Mouse (Mus musculus) embryonic facial prominence, embryonic 14.5 days (tissue): ENCODE results near the gene Gnb1. TPM values are rescaled to one million over a fixed set of nuclear protein-coding genes. Genes with fewer than 3 reads are reported as not detected.

Experiments
- ATAC-seq: fragments of 200-750 bp; cut with Nextera tagmentation; 2 replicates; pipeline ENCODE4 v1.8.0; 2017; ENCODE audit warnings: low read depth, moderate number of reproducible peaks, moderate TSS enrichment
- DNase-seq: peaks from one replicate; pipeline ENCODE4 v3.0.0-alpha.2; 2015; ENCODE audit warnings: low spot score
- H3K27ac ChIP-seq: fragments of 300-500 bp; sonication (generic); replicated peaks from 2 replicates; pipeline ENCODE4 v1.5.1; 2014; ENCODE audit warnings: low read depth, mild to moderate bottlenecking, low read length, moderate library complexity
- H3K27me3 ChIP-seq: fragments of 300-500 bp; sonication (generic); replicated peaks from 2 replicates; pipeline ENCODE4 v1.6.1; 2014; ENCODE audit warnings: low read length; ENCODE audit not compliant: control insufficient read depth, insufficient read depth
- H3K36me3 ChIP-seq: fragments of 300-500 bp; sonication (generic); 2 replicates; pipeline ENCODE4 v1.6.1; 2014; ENCODE audit warnings: low read length, mixed read lengths; ENCODE audit not compliant: control insufficient read depth, insufficient read depth
- H3K4me1 ChIP-seq: fragments of 300-500 bp; sonication (generic); 2 replicates; pipeline ENCODE4 v1.6.1; 2014; ENCODE audit warnings: antibody characterized with exemption, low read length; ENCODE audit not compliant: control insufficient read depth, insufficient read depth
- H3K4me2 ChIP-seq: fragments of 300-500 bp; sonication (generic); 2 replicates; pipeline ENCODE4 v1.6.1; 2014; ENCODE audit warnings: low read depth, mild to moderate bottlenecking, low read length, moderate library complexity, mixed read lengths
- H3K4me3 ChIP-seq: fragments of 300-500 bp; sonication (generic); 2 replicates; pipeline ENCODE4 v1.5.1; 2014; ENCODE audit warnings: low read depth, mild to moderate bottlenecking, low read length
- H3K9ac ChIP-seq: fragments of 300-500 bp; sonication (generic); 2 replicates; pipeline ENCODE4 v1.6.1; 2014; ENCODE audit warnings: low read depth, mild to moderate bottlenecking, low read length, moderate library complexity, mixed read lengths
- H3K9me3 ChIP-seq: fragments of 300-500 bp; sonication (generic); 2 replicates; pipeline ENCODE4 v1.6.1; 2016; ENCODE audit warnings: low read length; ENCODE audit not compliant: control insufficient read depth
- WGBS: fragments of 180-500 bp; shearing (Covaris S2); extraction: QIAGEN DNeasy Blood & Tissue Kit; methylation state at CpG from one replicate; pipeline ENCODE4 v1.1.7; 2014; 5-methylcytosine and 5-hydroxymethylcytosine counted together
- polyA plus RNA-seq: library from polyadenylated mRNA; unstranded; fragments of >200 nt; fragmentation: Nextera tagmentation; extraction: Ambion mirVana; gene quantifications from 2 replicates; pipeline ENCODE4 v1.2.1, GENCODE M21; 2014

The Gnb1 gene
- polyA plus RNA-seq, 1 experiment from 2014 or later: 448 TPM

- Histone ChIP-seq H3K36me3 (no peaks in the 10 kb centered on the region), H3K4me3 (no peak overlapping the region), H3K4me2 (no peak overlapping the region), H3K9ac (no peak overlapping the region), H3K9me3 (no peaks in the 10 kb centered on the region), H3K4me1 (no peaks in the 10 kb centered on the region), H3K27me3 (no peaks in the 10 kb centered on the region), H3K27ac (no peak overlapping the region)
- ATAC-seq: no peak
- DNase-seq: no peak
- WGBS: 85% methylated on average over 2 of the region's 2 CpGs
Measured at GRCm38 (mm10) chr4:155571442-155571841, 80.3 kb downstream of the Gnb1 start.

DNA sequence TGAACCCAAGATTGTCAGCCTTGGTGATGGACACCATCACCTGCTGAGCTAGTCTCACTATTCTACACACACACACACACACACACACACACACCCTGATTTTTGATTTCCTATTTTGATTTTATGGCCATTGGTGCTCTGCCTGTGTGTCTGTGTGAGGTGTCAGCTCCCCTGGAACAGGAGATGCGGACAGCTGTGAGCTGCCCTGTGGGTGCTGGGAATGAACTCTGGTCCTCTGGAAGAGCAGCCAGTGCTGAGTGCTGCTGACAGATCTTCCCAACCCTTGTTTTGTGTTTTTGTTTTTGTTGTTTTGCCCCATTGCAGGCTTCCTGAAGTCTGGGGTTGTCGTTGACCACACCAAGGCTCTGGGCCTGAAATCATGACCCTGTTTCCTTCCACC is 82.0 kb downstream of the Gnb1 start:
- no peaks in the 10 kb centered on the region for H3K9me3 ChIP-seq

GRCm38 (mm10) chr4:155573876-155574275 is 82.7 kb downstream of the Gnb1 start:
- H3K4me3 ChIP-seq: no peak overlapping the region
- H3K27me3 ChIP-seq: no peaks in the 10 kb centered on the region

More for the DNA sequence above, 82.0 kb downstream of the Gnb1 start:
- Histone ChIP-seq H3K9ac (no peak overlapping the region), H3K36me3 (peaks cover 14% of the 10 kb centered on the region), H3K27me3 (no peaks in the 10 kb centered on the region), H3K27ac (no peak overlapping the region), H3K4me1 (no peaks in the 10 kb centered on the region), H3K4me3 (no peak overlapping the region), H3K4me2 (no peak overlapping the region)
- WGBS: 85% methylated on average over 2 of the region's 2 CpGs
- ATAC-seq: no peak
- DNase-seq: no peak

DNA sequence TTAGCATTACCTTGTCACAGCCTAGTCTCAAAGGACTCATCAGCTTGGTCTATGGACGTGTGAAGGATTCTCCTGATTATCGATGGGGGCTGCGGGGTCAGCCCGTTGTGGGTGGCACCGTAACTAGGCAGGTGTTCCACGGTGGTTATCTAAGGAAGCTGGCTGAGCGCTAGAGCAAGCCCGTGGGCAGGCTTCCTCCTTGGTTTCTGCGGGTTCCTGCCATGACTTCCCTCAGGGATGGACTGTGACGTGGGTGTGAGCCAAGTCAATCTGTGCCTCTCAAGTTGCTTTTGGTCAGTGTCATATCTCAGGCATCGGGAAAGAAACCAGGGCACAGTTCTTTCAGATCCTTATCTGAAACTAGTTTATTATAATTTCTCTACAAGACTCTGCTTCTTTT is 83.8 kb downstream of the Gnb1 start:
- WGBS: 87% methylated on average over 11 of the region's 11 CpGs
- no peaks in the 10 kb centered on the region for H3K9me3 ChIP-seq
- no peak overlapping the region for H3K4me2 ChIP-seq
- no peak overlapping the region for H3K4me3 ChIP-seq
- no peak overlapping the region for H3K9ac ChIP-seq
- H3K4me1 ChIP-seq: no peaks in the 10 kb centered on the region
- no peak overlapping the region for H3K27ac ChIP-seq
- H3K36me3 ChIP-seq: peaks cover 32% of the 10 kb centered on the region
- no peak for ATAC-seq
- H3K27me3 ChIP-seq: no peaks in the 10 kb centered on the region
- DNase-seq: no peak

More at GRCm38 (mm10) chr4:155573876-155574275, 82.7 kb downstream of the Gnb1 start:
- Histone ChIP-seq H3K9ac (no peak overlapping the region), H3K4me2 (no peak overlapping the region), H3K36me3 (peaks cover 22% of the 10 kb centered on the region), H3K27ac (no peak overlapping the region), H3K9me3 (no peaks in the 10 kb centered on the region), H3K4me1 (no peaks in the 10 kb centered on the region)
- ATAC-seq: no peak
- 89% methylated on average over 9 of the region's 9 CpGs for WGBS
- DNase-seq: no peak

DNA sequence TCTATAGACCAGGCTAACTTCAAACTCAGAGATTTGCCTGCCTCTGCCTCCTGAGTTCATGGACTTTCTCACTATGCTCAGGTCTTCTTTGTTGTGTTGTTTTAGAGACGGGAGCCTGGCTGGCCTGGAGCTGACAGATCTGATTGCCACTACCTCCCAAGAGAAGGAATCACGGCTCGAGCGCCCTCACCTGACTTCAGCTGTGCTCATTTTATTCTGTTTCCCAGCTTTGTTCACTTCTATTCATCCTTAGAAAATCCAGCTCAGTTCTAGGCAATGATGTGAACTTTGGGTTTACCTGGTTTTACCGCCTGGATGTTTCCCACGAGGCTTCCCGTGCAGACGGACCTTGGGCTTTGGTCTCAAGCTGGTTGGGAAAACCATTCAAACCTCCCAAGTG is 84.4 kb downstream of the Gnb1 start:
- Histone ChIP-seq H3K4me1 (no peaks in the 10 kb centered on the region), H3K9me3 (no peaks in the 10 kb centered on the region), H3K4me3 (no peak overlapping the region), H3K27ac (no peak overlapping the region), H3K4me2 (no peak overlapping the region), H3K9ac (no peak overlapping the region), H3K36me3 (peaks cover 34% of the 10 kb centered on the region), H3K27me3 (no peaks in the 10 kb centered on the region)
- ATAC-seq (no peak), DNase-seq (no peak)
- 94% methylated on average over 8 of the region's 8 CpGs for WGBS

DNA sequence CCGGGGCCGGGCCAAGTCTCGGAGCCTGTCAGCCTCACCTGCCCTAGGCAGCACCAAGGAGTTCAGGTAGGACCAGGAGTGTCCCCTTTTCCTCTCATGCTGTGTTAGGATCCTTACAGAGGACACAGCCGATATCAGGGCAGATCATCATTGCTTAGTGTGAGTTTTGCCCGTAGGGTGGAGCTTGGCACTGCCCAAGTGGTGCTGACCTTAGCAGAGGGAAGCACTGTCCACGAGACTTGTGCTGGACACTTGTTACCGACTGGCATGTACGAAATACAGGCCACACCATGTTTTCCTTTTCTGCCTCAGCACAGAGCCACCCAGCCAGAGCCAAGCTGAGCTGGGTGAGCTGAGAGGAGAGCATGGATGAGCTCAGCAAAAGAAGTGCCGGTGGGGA is 86.0 kb downstream of the Gnb1 start:
- H3K27ac ChIP-seq: no peak overlapping the region

GRCm38 (mm10) chr4:155577741-155578140 is 86.6 kb downstream of the Gnb1 start:
- no peaks in the 10 kb centered on the region for H3K4me1 ChIP-seq

More for the DNA sequence above, 86.0 kb downstream of the Gnb1 start:
- DNase-seq: no peak
- Histone ChIP-seq H3K4me2 (no peak overlapping the region), H3K9me3 (no peaks in the 10 kb centered on the region), H3K4me3 (no peak overlapping the region), H3K36me3 (peaks cover 38% of the 10 kb centered on the region), H3K27me3 (no peaks in the 10 kb centered on the region), H3K9ac (no peak overlapping the region), H3K4me1 (no peaks in the 10 kb centered on the region)
- WGBS: 95% methylated on average over 9 of the region's 9 CpGs
- ATAC-seq: no peak

GRCm38 (mm10) chr4:155578336-155579125 is 87.4 kb downstream of the Gnb1 start:
- peaks cover 44% of the 10 kb centered on the region for H3K36me3 ChIP-seq
- no peak overlapping the region for H3K4me3 ChIP-seq
- no peak overlapping the region for H3K4me2 ChIP-seq
- no peaks in the 10 kb centered on the region for H3K4me1 ChIP-seq
- no peak overlapping the region for H3K27ac ChIP-seq
- H3K9ac ChIP-seq: no peak overlapping the region
- H3K27me3 ChIP-seq: no peaks in the 10 kb centered on the region
- DNase-seq (no peak), ATAC-seq (no peak)
- H3K9me3 ChIP-seq: no peaks in the 10 kb centered on the region
- 82% methylated on average over 7 of the region's 7 CpGs for WGBS

More at GRCm38 (mm10) chr4:155577741-155578140, 86.6 kb downstream of the Gnb1 start:
- no peak for DNase-seq
- ATAC-seq: no peak
- Histone ChIP-seq H3K27ac (no peak overlapping the region), H3K4me2 (no peak overlapping the region), H3K9me3 (no peaks in the 10 kb centered on the region), H3K9ac (no peak overlapping the region), H3K36me3 (peaks cover 43% of the 10 kb centered on the region), H3K27me3 (no peaks in the 10 kb centered on the region), H3K4me3 (no peak overlapping the region)
- 88% methylated on average over 5 of the region's 5 CpGs for WGBS

- Histone ChIP-seq H3K9me3 (no peaks in the 10 kb centered on the region), H3K27me3 (no peaks in the 10 kb centered on the region), H3K27ac (no peak overlapping the region), H3K4me2 (no peak overlapping the region), H3K4me1 (no peaks in the 10 kb centered on the region), H3K9ac (no peak overlapping the region), H3K4me3 (no peak overlapping the region), H3K36me3 (peaks cover 63% of the 10 kb centered on the region)
- ATAC-seq (no peak), DNase-seq (no peak)
- WGBS: 22% methylated on average over 1 of the region's 1 CpGs
Measured at GRCm38 (mm10) chr4:155580420-155580819, 89.3 kb downstream of the Gnb1 start.
